Mouse (Mus musculus): ENCODE measurements around the gene Atrn. TPM values are rescaled to one million over a fixed set of nuclear protein-coding genes. Genes with fewer than 3 reads are reported as not detected.

Gene Atrn
- polyA plus RNA-seq, 1 experiment = 4.7 TPM

DNA sequence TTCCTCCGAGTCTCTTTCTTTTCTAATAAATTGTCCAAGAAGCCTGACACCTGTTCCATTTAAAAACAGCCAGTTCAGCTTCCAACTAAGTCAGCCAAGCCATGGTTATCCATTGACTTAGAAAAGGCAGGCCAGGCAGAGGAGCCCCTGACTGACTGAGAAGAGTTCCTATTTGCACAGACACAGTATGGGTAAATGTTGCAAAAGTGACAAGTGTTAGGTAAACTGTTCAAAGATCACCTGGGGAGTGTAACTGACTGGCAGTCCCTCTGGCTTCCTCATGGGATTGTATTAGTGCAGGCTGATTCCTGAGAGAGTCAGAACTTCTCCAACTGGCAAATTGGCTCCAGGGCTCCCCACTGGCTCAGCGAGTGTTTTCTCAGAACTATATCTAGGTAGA lies 8.4 kb upstream of the Atrn start:
- Histone ChIP-seq H3K27ac (ENCODE audit: insufficient read depth, low read length) (no peak overlapping the region), H3K36me3 (ENCODE audit: control insufficient read depth, insufficient read depth, low read length) (no peaks in the 10 kb centered on the region)

DNA sequence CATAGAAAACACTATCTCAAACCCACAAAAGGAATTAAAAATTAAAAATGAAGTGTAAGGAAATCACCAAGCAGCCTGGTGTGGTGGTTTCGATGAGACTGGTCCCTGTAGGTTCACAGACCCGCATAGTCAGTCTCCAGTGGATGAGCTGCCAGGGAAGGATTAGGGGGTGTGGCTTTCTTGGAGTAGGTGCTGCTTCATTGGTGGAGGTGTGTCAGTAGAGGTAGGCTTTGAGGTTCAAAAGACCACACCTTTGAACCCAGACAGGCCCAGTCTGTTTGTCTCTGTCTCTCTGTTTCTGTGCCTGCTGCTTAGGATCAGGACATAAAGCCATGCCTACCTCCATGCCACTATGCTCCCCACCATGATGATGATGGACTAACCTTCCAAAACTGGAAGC lies 7.5 kb upstream of the Atrn start:
- Histone ChIP-seq H3K4me1 (ENCODE audit: control insufficient read depth, insufficient read depth, insufficient read length) (no peaks in the 10 kb centered on the region), H3K36me3 (ENCODE audit: control insufficient read depth, insufficient read depth, low read length) (no peaks in the 10 kb centered on the region), H3K27me3 (ENCODE audit: control insufficient read depth, insufficient read depth, low read length) (no peaks in the 10 kb centered on the region), H3K27ac (ENCODE audit: insufficient read depth, low read length) (no peak overlapping the region), H3K4me3 (ENCODE audit: extremely low read depth, insufficient read depth, insufficient read length) (no peak overlapping the region)
- TF ChIP-seq CTCF (IDR thresholded peaks at IDR 0.05; ENCODE audit: extremely low read depth, insufficient read depth, insufficient read length, insufficient replicate concordance) (no peak), POLR2A (IDR thresholded peaks at IDR 0.05; ENCODE audit: low read depth, low read length) (no peak)
- DNase-seq (ENCODE audit: low read depth in 1 of 2, low spot score in 2 of 2) = no peak
- WGBS = 90% methylated on average over 2 of the region's 2 CpGs

More for the DNA sequence above, 8.4 kb upstream of the Atrn start:
- WGBS = 93% methylated on average over 2 of the region's 2 CpGs
- no peak overlapping the region for H3K4me3 ChIP-seq (ENCODE audit: extremely low read depth, insufficient read depth, insufficient read length)
- TF ChIP-seq POLR2A (IDR thresholded peaks at IDR 0.05; ENCODE audit: low read depth, low read length) (no peak), CTCF (IDR thresholded peaks at IDR 0.05; ENCODE audit: extremely low read depth, insufficient read depth, insufficient read length, insufficient replicate concordance) (no peak)
- H3K27me3 ChIP-seq (ENCODE audit: control insufficient read depth, insufficient read depth, low read length) = no peaks in the 10 kb centered on the region
- no peak for DNase-seq (ENCODE audit: low read depth in 1 of 2, low spot score in 2 of 2)
- no peaks in the 10 kb centered on the region for H3K4me1 ChIP-seq (ENCODE audit: control insufficient read depth, insufficient read depth, insufficient read length)

DNA sequence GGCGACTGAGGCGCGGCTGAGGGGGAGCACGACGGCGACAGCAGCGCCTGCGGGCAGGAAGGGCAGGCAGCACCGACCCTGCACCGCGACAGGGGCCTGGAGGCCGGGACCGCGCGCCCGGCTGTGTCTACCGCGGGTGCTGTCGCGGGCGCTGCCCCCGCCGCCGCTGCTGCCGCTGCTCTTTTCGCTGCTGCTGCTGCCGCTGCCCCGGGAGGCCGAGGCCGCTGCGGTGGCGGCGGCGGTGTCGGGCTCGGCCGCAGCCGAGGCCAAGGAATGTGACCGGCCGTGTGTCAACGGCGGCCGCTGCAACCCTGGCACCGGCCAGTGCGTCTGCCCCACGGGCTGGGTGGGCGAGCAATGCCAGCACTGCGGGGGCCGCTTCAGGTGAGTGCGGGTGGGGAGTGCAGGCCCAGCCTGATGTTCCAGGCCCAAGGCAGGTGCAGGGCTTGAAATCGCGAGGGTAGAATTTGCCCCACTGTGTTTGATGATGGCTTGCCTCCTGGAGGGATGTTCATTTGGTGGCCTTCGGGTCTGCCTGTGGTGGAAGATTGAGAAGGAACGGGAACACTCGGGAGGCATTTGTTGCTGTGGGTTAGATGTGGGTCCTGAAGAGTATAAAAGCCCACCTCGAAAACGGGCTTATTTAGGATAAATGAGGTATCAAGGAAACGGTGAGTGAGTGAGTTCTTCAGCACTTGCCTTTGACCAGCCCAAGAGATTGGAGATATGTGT lies 455 bp downstream of the Atrn start:
- Histone ChIP-seq H3K36me3 (ENCODE audit: control insufficient read depth, insufficient read depth, low read length) (no peaks in the 10 kb centered on the region), H3K4me3 (ENCODE audit: extremely low read depth, insufficient read depth, insufficient read length) (peak overlapping the region; percentile 78), H3K27me3 (ENCODE audit: control insufficient read depth, insufficient read depth, low read length) (no peaks in the 10 kb centered on the region), H3K4me1 (ENCODE audit: control insufficient read depth, insufficient read depth, insufficient read length) (peaks cover 8% of the 10 kb centered on the region), H3K27ac (ENCODE audit: insufficient read depth, low read length) (peak overlapping the region; percentile 44; the same call in 1 of the 2 replicates)
- DNase-seq (ENCODE audit: low read depth in 1 of 2, low spot score in 2 of 2) = peak in 1 of 2 experiments; percentile 15
- no peak for TF ChIP-seq POLR2A (IDR thresholded peaks at IDR 0.05; ENCODE audit: low read depth, low read length)
- TF ChIP-seq CTCF (IDR thresholded peaks at IDR 0.05; ENCODE audit: extremely low read depth, insufficient read depth, insufficient read length, insufficient replicate concordance) = no peak
- under 1% methylated on average over 45 of the region's 58 CpGs for WGBS

DNA sequence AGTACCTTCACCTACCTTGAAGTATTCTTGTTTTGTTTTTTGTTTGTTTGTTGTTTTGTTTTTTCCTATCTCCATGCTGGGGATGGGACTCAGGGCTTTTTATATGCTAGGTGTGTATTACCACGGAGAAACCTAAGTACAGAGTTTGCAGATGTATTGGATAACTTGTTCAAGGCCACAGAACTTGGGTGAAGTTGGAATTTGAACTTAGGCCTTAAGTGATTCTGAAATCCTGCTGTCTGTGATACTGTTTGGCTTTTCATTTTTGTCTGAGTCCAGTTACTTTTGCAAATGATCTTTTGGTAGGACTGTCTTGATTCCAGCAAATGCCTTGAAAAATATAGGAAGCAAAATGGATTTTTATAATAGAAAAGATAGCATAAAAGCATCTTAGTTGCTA lies 5.4 kb downstream of the Atrn start:
- H3K36me3 ChIP-seq (ENCODE audit: control insufficient read depth, insufficient read depth, low read length) = no peaks in the 10 kb centered on the region
- WGBS = 83% methylated on average over 1 of the region's 1 CpGs
- no peak overlapping the region for H3K4me3 ChIP-seq (ENCODE audit: extremely low read depth, insufficient read depth, insufficient read length)
- DNase-seq (ENCODE audit: low read depth in 1 of 2, low spot score in 2 of 2) = no peak
- TF ChIP-seq POLR2A (IDR thresholded peaks at IDR 0.05; ENCODE audit: low read depth, low read length) (no peak), CTCF (IDR thresholded peaks at IDR 0.05; ENCODE audit: extremely low read depth, insufficient read depth, insufficient read length, insufficient replicate concordance) (no peak)
- peaks cover 8% of the 10 kb centered on the region; the same call in 1 of the 2 replicates for H3K4me1 ChIP-seq (ENCODE audit: control insufficient read depth, insufficient read depth, insufficient read length)
- no peak overlapping the region for H3K27ac ChIP-seq (ENCODE audit: insufficient read depth, low read length)
- no peaks in the 10 kb centered on the region for H3K27me3 ChIP-seq (ENCODE audit: control insufficient read depth, insufficient read depth, low read length)

DNA sequence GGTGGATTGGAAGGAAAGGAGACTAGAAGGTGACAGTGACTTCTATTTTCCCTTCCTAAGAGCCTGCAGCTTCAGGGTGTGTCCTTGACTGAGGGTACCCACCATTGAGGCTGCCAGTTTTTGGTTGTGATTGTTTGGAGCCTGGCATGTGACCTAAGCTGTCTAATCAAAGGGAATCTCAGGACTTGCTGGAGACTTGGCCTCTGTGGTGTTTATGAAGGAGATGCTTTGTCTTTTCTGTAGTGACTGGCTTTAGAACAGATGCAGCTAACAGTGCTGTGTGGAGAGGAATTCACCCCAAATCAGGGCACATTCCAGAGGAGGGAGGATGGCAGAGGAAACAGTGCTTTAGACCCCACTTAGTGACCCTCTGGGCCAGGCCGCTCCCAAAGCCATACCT lies 8.6 kb downstream of the Atrn start:
- Histone ChIP-seq H3K4me3 (ENCODE audit: extremely low read depth, insufficient read depth, insufficient read length) (no peak overlapping the region), H3K36me3 (ENCODE audit: control insufficient read depth, insufficient read depth, low read length) (no peaks in the 10 kb centered on the region), H3K27ac (ENCODE audit: insufficient read depth, low read length) (no peak overlapping the region), H3K4me1 (ENCODE audit: control insufficient read depth, insufficient read depth, insufficient read length) (peaks cover 2% of the 10 kb centered on the region; the same call in 1 of the 2 replicates), H3K27me3 (ENCODE audit: control insufficient read depth, insufficient read depth, low read length) (no peaks in the 10 kb centered on the region)
- TF ChIP-seq CTCF (IDR thresholded peaks at IDR 0.05; ENCODE audit: extremely low read depth, insufficient read depth, insufficient read length, insufficient replicate concordance) = no peak
- no peak for TF ChIP-seq POLR2A (IDR thresholded peaks at IDR 0.05; ENCODE audit: low read depth, low read length)
- no peak for DNase-seq (ENCODE audit: low read depth in 1 of 2, low spot score in 2 of 2)
- WGBS = 89% methylated on average over 1 of the region's 1 CpGs

DNA sequence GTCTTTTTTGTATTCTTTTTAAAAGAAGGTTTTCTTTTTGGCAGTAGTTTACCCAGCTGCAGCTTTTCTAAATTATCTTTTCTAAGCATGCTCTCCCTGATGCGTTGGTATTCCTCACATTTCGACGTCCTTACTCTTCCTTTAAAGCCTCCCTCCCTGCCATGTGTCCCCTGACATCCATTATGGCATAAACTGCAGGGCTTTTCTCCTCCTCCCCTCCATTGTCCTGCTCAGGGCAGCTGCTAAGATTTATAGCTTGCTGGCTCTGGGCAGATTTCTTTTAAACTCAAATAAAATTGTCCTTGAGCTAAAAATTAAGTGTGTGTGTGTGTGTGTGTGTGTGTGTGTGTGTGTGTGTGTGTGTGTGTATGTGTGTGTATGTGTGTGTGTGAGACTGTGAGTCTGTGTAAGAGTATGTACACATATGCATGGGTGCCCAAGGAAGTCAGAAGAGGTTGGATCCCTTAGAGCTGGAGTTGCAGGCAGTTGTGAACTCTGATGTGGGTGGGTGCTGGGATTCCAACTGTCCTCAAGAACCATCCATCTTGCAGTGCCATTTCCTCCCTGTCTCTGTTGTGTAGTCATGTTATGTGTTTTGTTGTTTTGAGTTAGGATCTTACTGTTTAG lies 10.3 kb downstream of the Atrn start:
- Histone ChIP-seq H3K36me3 (ENCODE audit: control insufficient read depth, insufficient read depth, low read length) (no peaks in the 10 kb centered on the region), H3K4me1 (ENCODE audit: control insufficient read depth, insufficient read depth, insufficient read length) (peaks cover 2% of the 10 kb centered on the region; the same call in 1 of the 2 replicates), H3K27ac (ENCODE audit: insufficient read depth, low read length) (no peak overlapping the region), H3K4me3 (ENCODE audit: extremely low read depth, insufficient read depth, insufficient read length) (no peak overlapping the region), H3K27me3 (ENCODE audit: control insufficient read depth, insufficient read depth, low read length) (no peaks in the 10 kb centered on the region)
- 84% methylated on average over 3 of the region's 3 CpGs for WGBS
- TF ChIP-seq POLR2A (IDR thresholded peaks at IDR 0.05; ENCODE audit: low read depth, low read length) (no peak), CTCF (IDR thresholded peaks at IDR 0.05; ENCODE audit: extremely low read depth, insufficient read depth, insufficient read length, insufficient replicate concordance) (no peak)
- DNase-seq (ENCODE audit: low read depth in 1 of 2, low spot score in 2 of 2) = no peak

DNA sequence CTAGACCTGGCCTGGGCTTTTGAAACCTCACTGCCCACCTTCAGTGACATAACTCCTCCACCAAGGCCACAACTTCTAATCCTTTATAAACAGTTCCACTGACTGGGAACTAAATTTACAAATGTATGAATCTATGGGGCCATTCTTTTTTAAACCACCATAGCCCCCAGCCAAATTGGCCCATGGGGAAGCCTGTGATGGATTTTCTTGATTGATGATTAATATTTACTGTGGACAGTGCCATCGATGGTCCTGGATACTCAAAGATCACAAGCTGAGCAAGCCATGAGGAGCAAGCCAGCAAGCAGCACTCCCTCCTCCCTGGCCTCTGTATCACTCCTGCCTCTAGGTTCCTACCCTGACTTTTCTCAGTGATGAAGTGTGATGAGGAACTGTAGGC lies 11.4 kb downstream of the Atrn start:
- Histone ChIP-seq H3K27me3 (ENCODE audit: control insufficient read depth, insufficient read depth, low read length) (no peaks in the 10 kb centered on the region), H3K36me3 (ENCODE audit: control insufficient read depth, insufficient read depth, low read length) (no peaks in the 10 kb centered on the region), H3K4me3 (ENCODE audit: extremely low read depth, insufficient read depth, insufficient read length) (no peak overlapping the region), H3K27ac (ENCODE audit: insufficient read depth, low read length) (no peak overlapping the region), H3K4me1 (ENCODE audit: control insufficient read depth, insufficient read depth, insufficient read length) (peaks cover 2% of the 10 kb centered on the region; the same call in 1 of the 2 replicates)
- 97% methylated on average over 1 of the region's 1 CpGs for WGBS
- no peak for DNase-seq (ENCODE audit: low read depth in 1 of 2, low spot score in 2 of 2)
- TF ChIP-seq CTCF (IDR thresholded peaks at IDR 0.05; ENCODE audit: extremely low read depth, insufficient read depth, insufficient read length, insufficient replicate concordance) (no peak), POLR2A (IDR thresholded peaks at IDR 0.05; ENCODE audit: low read depth, low read length) (no peak)
